Mouse (Mus musculus) erythroblast, embryonic 14.5 days (primary cell): ENCODE measurements around the gene Clip1.

ENCODE experiments used
- GATA1 ChIP-seq: IDR thresholded peaks from 2 replicates; pipeline ENCODE4 v1.6.1; 2012; ENCODE audit warnings: low read length, inconsistent platforms, mixed read lengths
- TAL1 ChIP-seq: IDR thresholded peaks from 3 replicates; pipeline ENCODE4 v1.6.1; 2012; ENCODE audit warnings: low read length, inconsistent platforms, mixed read lengths

GRCm38 (mm10) chr5:123599319-123599718, 85.1 kb downstream of the Clip1 start:
- TF ChIP-seq GATA1 (no peak), TAL1 (no peak)
